Mouse (Mus musculus) embryonic fibroblast, embryonic 13.5 days (primary cell): ENCODE measurements around the gene Gm19668. TPM values are rescaled to one million over a fixed set of nuclear protein-coding genes. Genes with fewer than 3 reads are reported as not detected.
"Not testable (repeated sequence)": the region's sequence is repeated elsewhere in the genome, so short reads cannot be mapped to it uniquely, and the experiment has no call there.

Experiments used
- H3K27ac ChIP-seq: 2 replicates; pipeline ENCODE4 v1.5.1; 2012; ENCODE audit warnings: low read length, control low read depth, inconsistent platforms; ENCODE audit not compliant: insufficient read depth
- H3K4me1 ChIP-seq: 2 replicates; pipeline ENCODE4 v1.6.1; 2011; ENCODE audit warnings: low read length; ENCODE audit not compliant: control insufficient read depth, insufficient read depth
- H3K4me3 ChIP-seq: 2 replicates; pipeline ENCODE4 v1.5.1; 2011; ENCODE audit warnings: mild to moderate bottlenecking, control low read depth, low read length; ENCODE audit not compliant: insufficient read depth
- CTCF ChIP-seq: IDR thresholded peaks from 2 replicates; pipeline ENCODE4 v1.5.1; 2011; ENCODE audit warnings: mild to moderate bottlenecking, control low read depth, low read length, moderate library complexity, borderline replicate concordance; ENCODE audit not compliant: insufficient read depth
- POLR2A ChIP-seq: IDR thresholded peaks from 2 replicates; pipeline ENCODE4 v1.6.1; 2011; ENCODE audit warnings: low read depth, mild to moderate bottlenecking, control low read depth, low read length, moderate library complexity
- polyA plus RNA-seq: library from polyadenylated mRNA; stranded (reverse); fragments of >200 nt; gene quantifications from 2 replicates; pipeline ENCODE4 v1.2.4, GENCODE M21; 2011; ENCODE audit warnings: low read depth; ENCODE audit not compliant: missing spikeins, insufficient read length

The Gm19668 gene
- polyA plus RNA-seq, 1 experiment, result not detected

GRCm38 (mm10) chr10:77814382-77814781 is 15.4 kb upstream of the Gm19668 start, which contains the start of gene Gm2696:
TSS of gene Gm2696 (plus strand) at chr10:77814682.
- no peak within 1 kb of the TSS for H3K27ac ChIP-seq
- TF ChIP-seq POLR2A (no peak), CTCF (no peak)
- no peak within 1 kb of the TSS for H3K4me3 ChIP-seq
- no peaks in the 10 kb centered on the region for H3K4me1 ChIP-seq

GRCm38 (mm10) chr10:77811743-77812142 is 12.8 kb upstream of the Gm19668 start, which contains the start of gene Gm9507:
TSS of gene Gm9507 (minus strand) at chr10:77811843.
- no peak for TF ChIP-seq POLR2A
- no peak for TF ChIP-seq CTCF

GRCm38 (mm10) chr10:77804095-77804494 is 5.2 kb upstream of the Gm19668 start:
- Histone ChIP-seq H3K4me3 (no peak overlapping the region), H3K27ac (no peak overlapping the region), H3K4me1 (no peaks in the 10 kb centered on the region)
- TF ChIP-seq CTCF, result no peak

More at GRCm38 (mm10) chr10:77811743-77812142, 12.8 kb upstream of the Gm19668 start, which contains the start of gene Gm9507:
- no peaks in the 10 kb centered on the region for H3K4me1 ChIP-seq
- H3K4me3 ChIP-seq, result no peak within 1 kb of the TSS
- H3K27ac ChIP-seq, result no peak within 1 kb of the TSS

- not testable (repeated sequence) for H3K27ac ChIP-seq, H3K4me1 ChIP-seq, H3K4me3 ChIP-seq
Observed at GRCm38 (mm10) chr10:77798164-77798920, 591 bp downstream of the Gm19668 start.

- TF ChIP-seq CTCF, result no peak
- TF ChIP-seq POLR2A, result no peak
- Histone ChIP-seq H3K4me1 (no peaks in the 10 kb centered on the region), H3K27ac (no peak overlapping the region)
Observed at GRCm38 (mm10) chr10:77797677-77798076, 1.3 kb downstream of the Gm19668 start.

GRCm38 (mm10) chr10:77794976-77795375 is 4.0 kb downstream of the Gm19668 start, which contains the start of gene Gm9639:
TSS of gene Gm9639 (minus strand) at chr10:77795076.
- H3K27ac ChIP-seq, result no peak within 1 kb of the TSS
- H3K4me3 ChIP-seq, result no peak within 1 kb of the TSS
- TF ChIP-seq CTCF, result no peak
- TF ChIP-seq POLR2A, result no peak
- H3K4me1 ChIP-seq, result no peaks in the 10 kb centered on the region

More at GRCm38 (mm10) chr10:77797677-77798076, 1.3 kb downstream of the Gm19668 start:
- no peak overlapping the region for H3K4me3 ChIP-seq

- H3K4me3 ChIP-seq, result no peak overlapping the region
- H3K27ac ChIP-seq, result no peak overlapping the region
- no peaks in the 10 kb centered on the region for H3K4me1 ChIP-seq
- TF ChIP-seq POLR2A (no peak), CTCF (no peak)
Observed at GRCm38 (mm10) chr10:77788621-77789020, 10.3 kb downstream of the Gm19668 start.

GRCm38 (mm10) chr10:77787876-77788275 is 11.1 kb downstream of the Gm19668 start, which contains the start of gene Gm7137:
TSS of gene Gm7137 (minus strand) at chr10:77788200.
- H3K4me3 ChIP-seq, H3K4me1 ChIP-seq, H3K27ac ChIP-seq: not testable (repeated sequence)

GRCm38 (mm10) chr10:77783396-77783795 is 15.5 kb downstream of the Gm19668 start:
- H3K4me1 ChIP-seq, H3K4me3 ChIP-seq, H3K27ac ChIP-seq: not testable (repeated sequence)

- not testable (repeated sequence) for H3K4me1 ChIP-seq, H3K27ac ChIP-seq, H3K4me3 ChIP-seq
Observed at GRCm38 (mm10) chr10:77782442-77782841, 16.5 kb downstream of the Gm19668 start, which contains the start of gene Gm3250. TSS of gene Gm3250 (minus strand) at chr10:77782542.

- H3K4me3 ChIP-seq, H3K27ac ChIP-seq, H3K4me1 ChIP-seq: not testable (repeated sequence)
Observed at GRCm38 (mm10) chr10:77776844-77777243, 22.1 kb downstream of the Gm19668 start, which contains the start of gene Gm7138. TSS of gene Gm7138 (minus strand) at chr10:77776944.

GRCm38 (mm10) chr10:77772142-77772541 is 26.8 kb downstream of the Gm19668 start:
- not testable (repeated sequence) for H3K4me1 ChIP-seq, H3K4me3 ChIP-seq, H3K27ac ChIP-seq

GRCm38 (mm10) chr10:77771225-77771624 is 27.7 kb downstream of the Gm19668 start, which contains the start of gene Gm3238:
TSS of gene Gm3238 (minus strand) at chr10:77771325.
- H3K4me3 ChIP-seq, H3K27ac ChIP-seq, H3K4me1 ChIP-seq: not testable (repeated sequence)
